Mouse (Mus musculus) gastrocnemius, postnatal 14 days (tissue): ENCODE results near the gene Actrt3. TPM values are rescaled to one million over a fixed set of nuclear protein-coding genes. Genes with fewer than 3 reads are reported as not detected.

Experiments used
- DNase-seq: peaks from one replicate; pipeline ENCODE4 v3.0.0; 2021; ENCODE audit warnings: mixed read lengths
- intact Hi-C: fragments of 180-260 bp; cut with DNase I; formaldehyde crosslinking; loops from one replicate; pipeline ENCODE4 v1.15.1; 2025; ENCODE audit warnings: low total_unique reads
- long read RNA-seq, 2 experiments: library from polyadenylated mRNA; stranded (forward); transcript quantifications; one replicate each; pipeline ENCODE4 v2.0.0; 2021
- total RNA-seq, 2 experiments: library from RNA; stranded (reverse); gene quantifications; 2 replicates each; pipeline ENCODE4 v1.2.3; 2021

The Actrt3 gene
- not detected for total RNA-seq
- long read RNA-seq, experiment 1: 0 reads
- long read RNA-seq, experiment 2: 0 reads

DNA sequence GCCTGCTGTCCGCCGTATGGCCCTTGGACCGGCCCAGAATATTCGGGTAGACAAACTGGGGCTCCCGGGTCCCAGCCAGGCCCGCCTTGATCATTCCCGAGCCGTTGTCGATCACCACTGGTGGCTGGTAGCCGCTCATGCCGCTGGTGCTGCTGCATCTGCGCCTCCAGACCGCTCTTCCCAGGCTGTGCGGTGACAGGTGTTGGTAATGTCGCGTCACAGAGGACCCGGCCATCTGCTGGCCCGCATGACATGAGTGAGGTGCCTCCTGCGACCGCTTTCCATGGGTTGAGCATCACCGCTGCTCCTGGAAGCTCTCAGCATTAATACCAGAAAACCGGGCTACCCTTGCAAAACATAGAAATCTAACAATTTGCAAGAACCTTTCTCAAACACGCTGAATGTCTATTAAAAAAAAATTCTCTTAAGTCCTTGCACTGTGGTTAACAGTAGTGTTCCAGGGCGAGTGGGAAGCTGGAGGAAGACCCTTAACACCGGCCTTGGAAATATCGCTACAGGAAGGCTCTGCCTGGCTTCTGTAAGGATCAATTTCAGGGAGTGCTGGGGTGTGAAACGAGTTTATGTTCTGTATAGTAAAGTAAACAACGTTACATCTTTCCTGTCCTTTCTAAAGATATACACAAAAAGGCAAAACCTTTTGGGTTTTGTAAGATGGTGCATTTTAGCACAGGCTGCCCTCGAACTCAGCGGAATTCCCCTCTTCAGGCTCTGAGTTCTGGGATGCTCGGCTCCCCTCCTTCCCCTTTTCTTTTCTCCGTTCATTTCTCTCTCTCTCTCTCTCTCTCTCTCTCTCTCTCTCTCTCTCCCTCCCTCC lies at the start of gene Actrt3:
Gene Actrt3, minus strand, starts transcription at position 229 of the 835 bp plus-strand sequence.
- intact Hi-C loops: loop anchor here (10.0 kb wide), 1 partner anchor 395 kb away; the partner anchor contains the start of gene Prkci
- DNase-seq: peak; percentile 17

DNA sequence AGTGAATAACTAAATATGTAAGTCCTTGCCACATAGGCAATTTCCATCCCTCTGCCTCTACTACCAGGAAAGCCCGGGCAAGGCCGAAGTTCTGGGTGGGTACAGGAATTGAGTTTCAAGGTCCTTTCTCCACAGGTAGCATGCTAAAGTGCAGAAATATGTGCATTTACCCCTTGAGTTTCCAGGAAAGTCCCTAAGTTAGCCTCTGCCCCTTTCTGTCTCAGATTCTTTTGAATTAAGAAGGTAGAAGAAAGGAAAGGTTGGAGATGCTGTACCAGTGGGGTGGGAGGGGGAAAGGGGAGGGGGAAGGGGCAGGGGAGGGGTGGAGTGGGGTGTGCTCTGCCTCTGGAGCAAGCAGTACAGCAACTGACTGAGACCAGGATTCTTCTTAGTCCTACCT lies 48.7 kb upstream of the Actrt3 start:
- DNase-seq: no peak
- intact Hi-C loops: no loop called here

DNA sequence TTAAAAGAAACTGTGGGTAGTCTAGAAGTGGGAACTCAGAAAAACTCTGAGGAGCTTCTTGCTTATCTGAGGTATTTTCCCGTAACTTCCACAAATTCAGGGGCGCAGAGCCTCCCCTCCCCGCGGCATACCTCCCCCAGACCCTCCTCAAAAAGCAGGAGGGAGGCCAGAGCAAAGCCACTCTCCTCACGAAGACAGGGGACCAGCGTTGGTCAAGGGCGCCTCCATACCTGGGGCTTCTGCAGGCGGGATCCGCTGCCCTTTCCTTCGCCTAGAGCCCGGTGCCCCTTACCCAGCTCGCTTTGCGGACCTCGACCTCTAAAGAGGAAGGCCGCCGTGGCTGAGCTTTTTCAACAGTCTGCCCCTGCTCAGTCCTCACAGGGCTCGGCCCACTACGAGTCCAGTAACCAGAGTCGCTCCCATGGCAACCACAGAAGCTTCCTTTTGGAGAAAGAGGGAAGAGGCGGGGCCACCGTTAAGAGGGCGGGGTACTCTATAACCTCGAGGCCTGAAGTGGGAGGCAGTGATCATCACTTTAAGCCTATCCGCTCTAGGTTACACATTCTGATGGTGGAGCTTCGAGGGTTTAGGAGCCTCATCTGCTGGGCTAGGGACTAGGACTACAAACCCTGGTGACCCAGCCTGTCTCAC lies 47.8 kb upstream of the Actrt3 start, which contains the start of gene Lrrc34:
Gene Lrrc34, minus strand, starts transcription at position 430 of the 651 bp plus-strand sequence.
- peak; percentile 29 for DNase-seq
- intact Hi-C loops: no loop called here

DNA sequence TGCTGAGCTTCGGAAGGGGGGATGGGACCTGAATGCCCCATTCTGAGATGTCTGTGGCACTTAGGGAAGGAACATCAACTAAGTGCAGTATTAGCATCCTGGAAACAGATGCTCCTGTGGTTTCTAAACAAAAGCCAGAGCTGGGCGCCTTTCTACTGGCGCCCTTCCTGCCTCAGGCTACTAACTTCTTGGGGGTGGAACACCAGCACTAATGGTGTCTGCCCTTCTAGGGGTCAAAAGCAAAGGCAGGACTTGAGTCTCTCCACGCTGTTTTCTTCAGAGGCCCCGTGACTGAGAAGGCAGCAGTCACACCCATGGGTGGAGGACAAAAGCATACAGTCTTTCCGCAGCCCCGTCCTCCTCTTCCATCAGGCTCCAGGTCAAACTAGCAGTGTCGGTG lies 47.0 kb upstream of the Actrt3 start:
- intact Hi-C loops: no loop called here

DNA sequence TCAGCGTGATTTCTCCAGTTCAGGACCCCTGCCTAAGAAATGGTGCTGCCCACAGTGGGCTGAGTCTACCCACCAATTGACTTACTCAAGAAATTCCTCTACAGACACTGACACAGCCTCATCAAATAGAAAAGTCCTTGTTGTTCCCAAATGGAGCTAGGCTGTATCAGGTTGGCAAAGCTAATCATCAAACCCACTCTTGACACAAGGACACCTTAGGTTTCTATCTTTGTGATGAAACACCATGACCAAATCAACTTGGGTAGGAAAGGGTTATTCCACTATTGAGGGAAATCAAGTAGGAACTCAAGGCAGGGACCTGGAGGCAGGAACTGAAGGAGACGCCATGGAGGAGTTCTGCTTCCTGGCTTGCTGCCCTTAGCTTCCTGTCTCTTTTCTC lies 44.5 kb upstream of the Actrt3 start, which contains the start of gene Lrriq4:
Gene Lrriq4, plus strand, starts transcription at position 301 of the 400 bp plus-strand sequence.
- intact Hi-C loops: no loop called here
- no peak for DNase-seq

More for the DNA sequence above, 47.0 kb upstream of the Actrt3 start:
- no peak for DNase-seq

DNA sequence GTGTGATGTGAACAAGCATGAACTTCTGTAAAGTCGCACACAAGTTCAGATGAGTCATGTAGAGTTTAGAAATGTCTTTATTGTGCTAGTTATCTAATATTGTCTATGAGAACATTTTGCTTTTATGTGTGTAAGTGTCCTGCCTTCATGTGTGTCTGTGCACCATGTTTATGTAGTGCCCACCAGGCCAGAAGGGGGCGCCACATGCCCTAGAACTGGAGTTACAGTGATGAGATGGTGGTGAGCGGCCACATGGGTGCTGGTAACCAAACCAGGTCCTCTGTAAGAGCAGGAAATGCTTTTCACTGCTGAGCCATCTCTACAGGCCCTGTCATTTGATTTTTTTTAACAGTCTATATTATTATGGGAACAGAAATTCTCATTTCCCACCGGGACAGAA lies 35.9 kb upstream of the Actrt3 start:
- DNase-seq: no peak
- intact Hi-C loops: no loop called here

DNA sequence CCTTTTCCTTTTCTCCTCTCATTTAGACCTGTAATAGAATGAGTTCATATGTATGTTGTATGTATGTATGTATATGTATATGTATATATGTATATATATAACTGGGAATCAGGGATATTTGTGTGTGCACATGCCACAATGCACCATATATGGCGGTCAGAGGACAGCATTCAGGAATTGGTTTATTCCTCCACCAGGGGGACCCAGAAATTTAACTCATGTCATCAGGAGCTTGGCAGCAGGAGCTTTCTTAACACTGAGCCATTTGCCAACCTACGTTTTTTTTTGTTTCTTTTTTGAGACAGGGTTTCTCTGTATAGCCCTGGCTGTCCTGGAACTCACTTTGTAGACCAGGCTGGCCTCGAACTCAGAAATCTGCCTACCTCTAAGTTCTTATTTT lies 33.9 kb upstream of the Actrt3 start:
- no peak for DNase-seq
- intact Hi-C loops: no loop called here

DNA sequence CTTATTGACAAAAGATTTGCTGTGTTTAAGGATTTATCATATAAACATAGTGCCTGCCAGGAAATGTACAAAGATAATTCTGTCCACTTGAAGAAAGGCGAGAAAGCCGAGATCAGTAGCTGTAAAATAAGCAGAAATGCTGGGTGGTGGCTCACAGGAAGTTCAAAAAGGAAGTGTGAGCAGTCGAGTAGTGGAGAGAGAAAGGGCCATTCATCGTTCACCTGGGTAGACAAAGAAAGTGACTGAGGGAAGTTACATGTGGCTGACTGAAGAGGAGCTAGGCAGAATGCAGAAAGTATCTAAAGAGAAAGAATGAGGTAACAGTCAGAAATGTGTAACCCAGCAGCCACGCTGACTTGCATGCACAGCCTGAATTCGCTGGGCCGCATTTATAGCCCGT lies 20.4 kb upstream of the Actrt3 start:
- no peak for DNase-seq
- intact Hi-C loops: no loop called here

DNA sequence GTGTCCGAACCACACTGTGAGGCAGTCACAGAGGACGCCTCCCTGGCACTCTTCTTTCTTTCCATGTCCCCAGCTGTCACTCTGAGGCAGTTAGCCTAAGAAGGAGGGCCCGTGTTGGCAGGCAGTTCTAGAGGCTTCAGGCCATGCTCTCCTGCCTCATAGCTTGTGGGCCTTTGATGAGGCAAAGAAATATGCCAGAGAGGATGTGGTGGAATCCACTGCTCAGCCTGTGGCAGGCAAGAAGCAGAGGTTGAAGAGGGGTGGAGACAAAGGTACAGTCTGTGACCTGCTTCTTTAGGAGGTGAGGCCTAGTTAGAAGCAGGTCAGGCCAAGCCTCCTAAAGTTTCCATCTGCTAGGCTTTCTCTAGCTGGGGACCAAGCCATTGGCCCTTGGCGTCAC lies 11.2 kb upstream of the Actrt3 start:
- intact Hi-C loops: loop anchor here (10.0 kb wide), 1 partner anchor 204 kb away; no protein-coding TSS in a partner anchor
- no peak for DNase-seq

DNA sequence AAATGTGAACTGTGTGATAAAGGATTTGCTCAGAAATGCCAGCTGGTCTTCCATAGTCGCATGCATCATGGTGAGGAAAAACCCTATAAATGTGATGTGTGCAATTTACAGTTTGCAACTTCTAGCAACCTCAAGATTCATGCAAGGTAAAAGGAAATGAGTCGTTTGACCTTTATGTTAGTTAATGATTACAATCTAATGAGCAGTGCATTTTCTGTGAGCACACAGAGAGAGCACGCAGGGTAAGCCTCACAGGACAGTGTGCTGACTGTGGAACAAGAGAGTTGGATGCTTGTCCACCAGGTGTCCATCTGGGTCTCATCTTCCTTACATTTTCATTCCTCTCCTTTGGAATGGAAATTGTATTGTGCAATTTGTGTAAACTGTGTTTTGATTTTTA lies 9.3 kb upstream of the Actrt3 start:
- intact Hi-C loops: no loop called here
- DNase-seq: no peak

DNA sequence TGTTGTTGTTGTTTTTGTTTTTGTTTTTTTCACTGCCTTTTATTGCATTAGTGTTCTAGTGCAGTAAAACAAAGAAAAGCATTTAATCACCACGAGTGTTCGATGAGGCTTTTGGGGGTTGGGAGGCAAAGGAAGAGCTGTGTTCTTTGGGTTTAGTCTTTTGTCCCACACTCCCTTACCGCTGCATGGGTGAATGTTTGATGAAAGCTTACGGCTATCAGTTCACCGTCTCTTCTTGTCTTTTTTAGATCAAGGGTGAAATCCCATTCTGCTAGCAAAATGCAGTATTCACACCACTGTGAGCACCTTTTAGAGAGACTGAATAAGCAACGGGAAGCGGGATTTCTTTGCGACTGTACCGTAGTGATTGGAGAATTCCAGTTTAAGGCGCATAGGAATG lies 3.5 kb upstream of the Actrt3 start:
- DNase-seq: no peak
- intact Hi-C loops: no loop called here

DNA sequence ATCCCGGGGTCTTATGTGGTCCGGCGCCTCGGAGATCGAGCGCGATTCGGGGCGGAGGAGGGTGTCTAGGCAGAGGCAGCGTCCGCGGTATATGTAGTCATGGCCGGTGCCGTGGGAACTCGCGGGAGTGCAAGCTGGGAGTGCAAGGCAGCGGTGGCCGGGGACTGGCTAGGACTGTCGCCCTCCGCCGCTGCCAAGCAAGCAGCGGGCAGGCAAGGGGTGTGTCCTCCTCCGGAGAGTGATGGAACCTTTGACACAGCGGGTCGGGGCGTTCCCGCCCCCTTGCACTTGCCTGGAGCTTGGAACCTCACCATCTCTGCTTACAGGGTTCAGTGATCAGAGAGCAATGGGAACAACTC lies 3.0 kb upstream of the Actrt3 start:
- intact Hi-C loops: no loop called here
- peak; percentile 65 for DNase-seq

DNA sequence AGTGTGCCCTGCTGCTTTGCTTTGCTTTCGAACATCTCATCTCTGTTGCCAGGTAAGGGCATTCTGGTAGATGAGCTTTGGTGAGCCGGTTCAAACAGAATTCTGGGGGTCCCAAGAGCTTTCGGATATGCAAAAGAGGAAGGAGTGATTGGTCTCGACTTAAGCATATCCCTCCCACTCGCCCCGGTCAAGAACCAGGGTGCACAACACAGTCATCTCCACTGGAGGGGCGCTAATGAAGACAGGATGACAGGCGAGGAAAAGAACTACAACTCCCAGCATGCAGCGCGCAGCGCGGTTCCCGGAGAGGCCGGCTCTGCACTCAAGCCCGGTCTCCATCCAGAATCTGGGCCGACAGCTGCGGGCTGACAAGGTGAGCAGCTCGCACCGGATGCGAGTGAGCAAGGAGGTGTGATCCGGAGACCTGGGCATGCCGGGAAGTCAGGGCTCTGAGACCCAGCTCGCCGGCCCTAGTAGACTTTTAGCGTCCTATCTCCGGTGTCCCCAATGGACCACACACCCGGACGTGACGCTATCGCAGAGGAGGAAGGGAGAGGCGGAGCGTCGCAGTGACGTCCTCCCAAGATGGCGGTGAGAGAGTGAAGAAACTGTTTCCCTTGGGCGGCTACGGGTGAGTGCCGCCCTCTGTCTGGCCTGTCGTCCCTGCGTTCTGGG lies 2.5 kb upstream of the Actrt3 start, which contains the start of gene Mynn:
Gene Mynn, plus strand, starts transcription at position 1 of the 675 bp plus-strand sequence.
- peak; percentile 95 for DNase-seq
- intact Hi-C loops: no loop called here

DNA sequence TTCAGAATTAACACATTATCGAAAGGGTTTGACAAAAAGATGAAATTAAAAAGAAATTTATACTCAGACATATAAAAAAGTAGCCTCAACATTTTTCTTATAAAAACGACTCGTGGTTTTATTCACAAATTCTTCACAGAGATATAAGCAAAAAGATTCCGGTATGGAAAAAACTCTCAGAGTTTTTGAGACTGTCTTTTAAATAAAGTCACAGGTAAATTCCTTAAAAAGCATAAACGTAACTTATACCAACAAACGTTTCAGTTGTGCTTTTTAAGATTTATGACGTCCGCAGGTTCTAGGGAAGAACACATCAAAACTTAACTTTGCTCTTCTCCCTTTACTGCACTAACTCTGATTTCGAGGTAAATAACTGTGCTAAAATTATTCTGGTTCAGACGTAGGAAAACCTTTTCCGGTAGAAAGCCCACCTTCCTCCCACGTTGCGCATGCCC lies 1.9 kb upstream of the Actrt3 start:
- intact Hi-C loops: no loop called here
- no peak for DNase-seq

DNA sequence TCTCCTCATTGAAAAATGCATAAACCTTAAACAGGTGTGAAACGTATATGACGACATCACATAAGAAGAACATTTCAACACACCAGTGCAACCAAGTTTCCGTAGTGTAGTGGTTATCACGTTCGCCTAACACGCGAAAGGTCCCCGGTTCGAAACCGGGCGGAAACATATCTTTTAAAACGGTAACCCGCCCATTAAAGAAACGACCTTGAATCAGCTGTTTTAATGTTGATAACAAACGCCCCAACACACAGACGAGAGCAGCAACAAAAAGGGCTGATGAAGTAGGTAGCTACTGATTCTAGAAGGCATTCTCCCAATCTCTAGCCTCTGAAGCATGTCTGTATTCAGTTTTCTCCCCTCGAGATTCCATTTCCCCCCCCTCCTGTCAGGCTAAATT lies 1.4 kb upstream of the Actrt3 start:
- intact Hi-C loops: no loop called here
- DNase-seq: peak; percentile 73

DNA sequence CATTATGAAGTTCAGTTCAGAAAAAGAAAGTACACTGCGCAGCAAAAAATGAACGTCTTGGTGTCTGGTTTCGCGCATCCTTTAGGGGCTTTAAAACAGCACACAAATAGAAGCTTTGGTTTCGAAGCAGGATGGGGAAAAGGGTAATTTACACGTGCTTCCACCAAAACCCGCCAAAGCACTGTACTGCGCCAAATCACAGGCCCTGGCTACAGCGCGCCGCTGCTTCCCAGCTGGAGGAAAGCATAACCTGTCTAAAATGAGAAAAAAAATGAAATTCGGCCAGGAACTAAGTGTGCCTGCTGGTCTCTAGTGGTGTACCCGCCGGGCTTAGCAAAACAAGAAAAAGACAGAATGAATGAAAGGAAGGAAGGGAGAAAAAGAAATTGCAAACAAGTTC lies 978 bp upstream of the Actrt3 start:
- no peak for DNase-seq
- intact Hi-C loops: no loop called here

DNA sequence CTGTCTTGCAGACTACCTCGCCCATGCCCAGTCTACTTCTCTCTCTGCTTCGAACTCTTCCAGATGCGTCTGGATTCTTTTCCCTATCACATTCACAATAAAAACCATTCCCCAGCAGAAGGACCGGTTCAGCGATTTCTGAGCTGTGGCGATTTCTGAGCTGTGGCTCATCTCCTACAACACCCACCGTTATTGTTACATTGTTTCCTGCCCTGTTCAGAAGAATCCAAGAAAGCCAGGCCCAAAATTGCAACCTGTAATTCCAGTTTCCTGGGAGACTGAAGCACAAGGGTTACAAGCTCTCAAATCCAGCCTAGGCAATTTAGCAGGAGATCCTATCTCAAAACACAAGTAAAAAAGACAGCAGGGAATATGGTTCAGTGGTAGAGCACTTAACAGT lies 2.5 kb downstream of the Actrt3 start:
- no peak for DNase-seq
- intact Hi-C loops: loop anchor here (10.0 kb wide), 1 partner anchor 398 kb away; the partner anchor contains the start of gene Prkci

DNA sequence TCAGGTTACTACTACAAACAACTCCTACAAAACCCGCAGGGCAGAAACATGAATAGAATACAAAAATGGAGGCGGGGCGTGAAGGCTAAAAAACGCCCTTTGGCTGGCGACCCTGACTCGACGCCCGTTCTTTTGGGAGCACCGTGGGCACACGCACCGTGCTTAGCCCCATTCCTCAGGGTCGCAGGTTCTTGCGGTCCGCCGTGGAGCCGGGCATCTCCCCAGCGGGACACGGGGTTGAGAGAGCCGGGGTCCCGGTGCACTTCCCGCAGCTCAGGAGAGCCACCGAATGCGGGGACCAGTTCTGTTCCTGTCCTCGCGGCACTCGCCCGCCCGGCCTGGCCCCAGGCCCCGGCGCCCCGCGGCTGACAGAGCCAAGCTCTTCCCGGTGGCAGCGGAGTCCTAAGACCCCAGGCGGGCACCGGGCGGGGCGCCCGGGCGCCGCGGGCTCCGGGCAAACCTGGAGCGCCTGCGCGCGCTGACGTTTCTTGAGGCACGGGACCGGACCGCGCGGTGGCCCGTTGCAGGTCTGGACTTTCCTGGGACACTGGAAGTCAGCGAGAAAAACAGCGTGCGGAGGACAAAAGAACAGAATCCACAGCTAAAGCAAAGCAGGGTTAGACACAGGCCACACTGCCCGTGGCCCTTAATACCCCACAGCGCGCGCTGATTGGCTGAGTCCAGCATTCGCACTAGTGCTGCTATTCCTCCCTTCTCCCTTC lies 4.5 kb downstream of the Actrt3 start:
- peak; percentile 18 for DNase-seq
- intact Hi-C loops: loop anchor here (10.0 kb wide), 1 partner anchor 400 kb away; the partner anchor contains the start of gene Prkci
